Mouse (Mus musculus) intestine, embryonic 16.5 days (tissue): ENCODE data around the gene Pcdh19. TPM values are rescaled to one million over a fixed set of nuclear protein-coding genes. Genes with fewer than 3 reads are reported as not detected.

ENCODE experiments used
- ATAC-seq: fragments of 200-750 bp; cut with Nextera tagmentation; 2 replicates; pipeline ENCODE4 v1.8.0; 2017; ENCODE audit warnings: moderate TSS enrichment, moderate library complexity
- H3K27ac ChIP-seq: fragments of 300-500 bp; sonication (generic); 2 replicates; pipeline ENCODE4 v1.5.1; 2014; ENCODE audit warnings: mild to moderate bottlenecking, low read length
- H3K27me3 ChIP-seq: fragments of 300-500 bp; sonication (generic); replicated peaks from 2 replicates; pipeline ENCODE4 v1.6.1; 2014; ENCODE audit warnings: low read length, control low read depth, mixed read lengths; ENCODE audit not compliant: control insufficient read depth, insufficient read depth
- H3K36me3 ChIP-seq: fragments of 300-500 bp; sonication (generic); 2 replicates; pipeline ENCODE4 v1.6.1; 2014; ENCODE audit warnings: low read length, control low read depth; ENCODE audit not compliant: control insufficient read depth, insufficient read depth
- H3K4me1 ChIP-seq: fragments of 300-500 bp; sonication (generic); 2 replicates; pipeline ENCODE4 v1.6.1; 2014; ENCODE audit warnings: low read length, control low read depth, mixed read lengths; ENCODE audit not compliant: control insufficient read depth, insufficient read depth
- H3K4me2 ChIP-seq: fragments of 300-500 bp; sonication (generic); 2 replicates; pipeline ENCODE4 v1.6.1; 2014; ENCODE audit warnings: low read depth, low read length, control low read depth
- H3K4me3 ChIP-seq: fragments of 300-500 bp; sonication (generic); 2 replicates; pipeline ENCODE4 v1.5.1; 2014; ENCODE audit warnings: mild to moderate bottlenecking, low read length
- H3K9ac ChIP-seq: fragments of 300-500 bp; sonication (generic); 2 replicates; pipeline ENCODE4 v1.6.1; 2014; ENCODE audit warnings: low read depth, low read length
- H3K9me3 ChIP-seq: fragments of 300-500 bp; sonication (generic); 2 replicates; pipeline ENCODE4 v1.6.1; 2016; ENCODE audit warnings: low read length, control low read depth; ENCODE audit not compliant: control insufficient read depth
- WGBS: fragments of 180-500 bp; shearing (Covaris S2); extraction: QIAGEN DNeasy Blood & Tissue Kit; methylation state at CpG from one replicate; pipeline ENCODE4 v1.1.7; 2014; 5-methylcytosine and 5-hydroxymethylcytosine counted together
- polyA plus RNA-seq: library from polyadenylated mRNA; unstranded; fragments of >200 nt; fragmentation: Nextera tagmentation; extraction: Ambion mirVana; gene quantifications from 2 replicates; pipeline ENCODE4 v1.2.1, GENCODE M21; 2015

The Pcdh19 gene
- polyA plus RNA-seq, 1 experiment from 2014 or later: 1.6 TPM

- Histone ChIP-seq H3K4me1 (no peaks in the 10 kb centered on the region), H3K36me3 (no peaks in the 10 kb centered on the region), H3K9me3 (no peaks in the 10 kb centered on the region), H3K4me2 (no peak overlapping the region), H3K27me3 (no peaks in the 10 kb centered on the region), H3K9ac (no peak overlapping the region), H3K4me3 (no peak overlapping the region), H3K27ac (no peak overlapping the region)
- WGBS: 34% methylated on average over 3 of the region's 3 CpGs
- no peak for ATAC-seq
These were observed 15.0 kb downstream of the Pcdh19 start for GRCm38 (mm10) chrX:133673796-133674195.

GRCm38 (mm10) chrX:133660111-133660510 lies 28.7 kb downstream of the Pcdh19 start:
- 68% methylated on average over 5 of the region's 5 CpGs for WGBS
- Histone ChIP-seq H3K9ac (no peak overlapping the region), H3K9me3 (no peaks in the 10 kb centered on the region), H3K27ac (no peak overlapping the region), H3K4me2 (no peak overlapping the region), H3K4me1 (no peaks in the 10 kb centered on the region), H3K27me3 (no peaks in the 10 kb centered on the region), H3K4me3 (no peak overlapping the region), H3K36me3 (no peaks in the 10 kb centered on the region)
- ATAC-seq: no peak

GRCm38 (mm10) chrX:133657308-133658302 lies 31.2 kb downstream of the Pcdh19 start:
- H3K36me3 ChIP-seq: no peaks in the 10 kb centered on the region
- peak; percentile 46; the same call in 1 of the 2 replicates for ATAC-seq
- WGBS: 18% methylated on average over 9 of the region's 9 CpGs
- H3K4me1 ChIP-seq: no peaks in the 10 kb centered on the region
- H3K9me3 ChIP-seq: no peaks in the 10 kb centered on the region
- H3K27me3 ChIP-seq: no peaks in the 10 kb centered on the region
- no peak overlapping the region for H3K4me3 ChIP-seq
- peak overlapping the region; percentile 34 for H3K4me2 ChIP-seq
- H3K27ac ChIP-seq: no peak overlapping the region
- no peak overlapping the region for H3K9ac ChIP-seq

GRCm38 (mm10) chrX:133655876-133656538 lies 32.8 kb downstream of the Pcdh19 start:
- Histone ChIP-seq H3K9ac (no peak overlapping the region), H3K4me3 (no peak overlapping the region), H3K36me3 (no peaks in the 10 kb centered on the region), H3K27ac (no peak overlapping the region), H3K9me3 (no peaks in the 10 kb centered on the region), H3K4me1 (no peaks in the 10 kb centered on the region), H3K4me2 (no peak overlapping the region), H3K27me3 (no peaks in the 10 kb centered on the region)
- ATAC-seq: no peak
- 65% methylated on average over 11 of the region's 11 CpGs for WGBS

- WGBS: 70% methylated on average over 4 of the region's 4 CpGs
- no peaks in the 10 kb centered on the region for H3K9me3 ChIP-seq
These were observed 33.6 kb downstream of the Pcdh19 start for GRCm38 (mm10) chrX:133655196-133655595.

GRCm38 (mm10) chrX:133653071-133653470 lies 35.7 kb downstream of the Pcdh19 start:
- ATAC-seq: no peak
- H3K9me3 ChIP-seq: no peaks in the 10 kb centered on the region
- WGBS: 77% methylated on average over 3 of the region's 3 CpGs

More at GRCm38 (mm10) chrX:133655196-133655595, 33.6 kb downstream of the Pcdh19 start:
- no peak for ATAC-seq
- Histone ChIP-seq H3K36me3 (no peaks in the 10 kb centered on the region), H3K4me3 (no peak overlapping the region), H3K4me1 (no peaks in the 10 kb centered on the region), H3K27ac (no peak overlapping the region), H3K27me3 (no peaks in the 10 kb centered on the region), H3K9ac (no peak overlapping the region), H3K4me2 (no peak overlapping the region)

GRCm38 (mm10) chrX:133650379-133650778 lies 38.4 kb downstream of the Pcdh19 start:
- H3K4me2 ChIP-seq: no peak overlapping the region
- H3K9ac ChIP-seq: no peak overlapping the region
- no peak overlapping the region for H3K27ac ChIP-seq
- peak; percentile 91 for ATAC-seq
- no peak overlapping the region for H3K4me3 ChIP-seq
- no peaks in the 10 kb centered on the region for H3K4me1 ChIP-seq
- 66% methylated on average over 3 of the region's 3 CpGs for WGBS
- H3K9me3 ChIP-seq: no peaks in the 10 kb centered on the region
- H3K27me3 ChIP-seq: no peaks in the 10 kb centered on the region
- H3K36me3 ChIP-seq: no peaks in the 10 kb centered on the region

More at GRCm38 (mm10) chrX:133653071-133653470, 35.7 kb downstream of the Pcdh19 start:
- H3K4me1 ChIP-seq: no peaks in the 10 kb centered on the region
- H3K9ac ChIP-seq: no peak overlapping the region
- no peaks in the 10 kb centered on the region for H3K36me3 ChIP-seq
- H3K27me3 ChIP-seq: no peaks in the 10 kb centered on the region
- H3K27ac ChIP-seq: no peak overlapping the region
- no peak overlapping the region for H3K4me3 ChIP-seq
- H3K4me2 ChIP-seq: no peak overlapping the region

- WGBS: 59% methylated on average over 2 of the region's 2 CpGs
- no peak overlapping the region for H3K27ac ChIP-seq
- ATAC-seq: no peak
These were observed 41.0 kb downstream of the Pcdh19 start for GRCm38 (mm10) chrX:133647809-133648208.

GRCm38 (mm10) chrX:133639445-133639844 lies 49.3 kb downstream of the Pcdh19 start:
- ATAC-seq: no peak
- H3K4me1 ChIP-seq: no peaks in the 10 kb centered on the region

More at GRCm38 (mm10) chrX:133647809-133648208, 41.0 kb downstream of the Pcdh19 start:
- Histone ChIP-seq H3K36me3 (no peaks in the 10 kb centered on the region), H3K9me3 (no peaks in the 10 kb centered on the region), H3K27me3 (no peaks in the 10 kb centered on the region), H3K9ac (no peak overlapping the region), H3K4me2 (no peak overlapping the region), H3K4me1 (no peaks in the 10 kb centered on the region), H3K4me3 (no peak overlapping the region)

More at GRCm38 (mm10) chrX:133639445-133639844, 49.3 kb downstream of the Pcdh19 start:
- no peak overlapping the region for H3K27ac ChIP-seq
- H3K9ac ChIP-seq: no peak overlapping the region
- no peaks in the 10 kb centered on the region for H3K9me3 ChIP-seq
- no peak overlapping the region for H3K4me2 ChIP-seq
- no peak overlapping the region for H3K4me3 ChIP-seq
- no peaks in the 10 kb centered on the region for H3K36me3 ChIP-seq
- H3K27me3 ChIP-seq: no peaks in the 10 kb centered on the region
